Mouse (Mus musculus) granulocyte monocyte progenitor cell, adult 5-6 weeks (primary cell): ENCODE measurements around the gene Mss51. TPM values are rescaled to one million over a fixed set of nuclear protein-coding genes. Genes with fewer than 3 reads are reported as not detected.
A peak's percentile ranks its signal among the peaks of the same experiment; 100 is the strongest.

ENCODE experiments used
- ATAC-seq: replicated peaks from 2 replicates; pipeline ENCODE4 v1.8.0; 2016; ENCODE audit warnings: mild to moderate bottlenecking, moderate TSS enrichment, inconsistent platforms; ENCODE audit not compliant: poor library complexity, severe bottlenecking
- total RNA-seq, 2 experiments: library from RNA; stranded (forward) in 1 of 2; stranded (reverse) in 1 of 2; fragments of 200-712, 200-1000 nt in 1 of 2; fragments of >200 nt in 1 of 2; fragmentation: Nextera tagmentation in 1 of 2; gene quantifications; 2 replicates each; pipeline ENCODE4 v1.2.3; 2014 to 2017

Mss51 gene
- total RNA-seq, 2 experiments from 2014 or later, result 0.72 to 4.4 TPM

- no peak; the same call in 1 of the 2 replicates for ATAC-seq
Observed at GRCm38 (mm10) chr14:20452929-20453328, 43.8 kb downstream of the Mss51 start.

- ATAC-seq, result peak; percentile 64
Observed at GRCm38 (mm10) chr14:20451765-20452331, 44.9 kb downstream of the Mss51 start, which contains the start of gene Cfap70. Cfap70 (minus strand) TSS chr14:20452226.

- ATAC-seq, result no peak
Observed at GRCm38 (mm10) chr14:20451302-20451701, 45.4 kb downstream of the Mss51 start.

DNA sequence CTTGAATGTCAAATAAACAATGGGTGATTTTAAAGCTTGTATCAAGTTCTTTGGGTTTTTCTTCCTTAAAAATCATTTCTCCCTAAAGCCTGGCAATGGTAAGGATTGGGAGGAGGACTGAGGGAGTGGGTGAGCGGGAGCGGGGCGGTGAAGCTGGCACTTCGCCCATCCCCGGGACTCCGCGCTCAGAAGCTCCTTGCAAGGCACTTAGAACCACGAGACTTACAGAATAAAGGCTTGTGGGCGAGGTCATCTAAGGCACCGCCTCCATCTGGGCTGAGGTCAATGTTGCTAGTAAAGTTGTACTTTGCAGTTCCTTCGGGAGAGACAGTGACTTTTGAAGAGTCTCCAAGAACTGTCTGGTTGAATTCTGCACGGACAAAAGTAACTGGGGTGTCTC is 49.5 kb downstream of the Mss51 start:
- ATAC-seq, result no peak

DNA sequence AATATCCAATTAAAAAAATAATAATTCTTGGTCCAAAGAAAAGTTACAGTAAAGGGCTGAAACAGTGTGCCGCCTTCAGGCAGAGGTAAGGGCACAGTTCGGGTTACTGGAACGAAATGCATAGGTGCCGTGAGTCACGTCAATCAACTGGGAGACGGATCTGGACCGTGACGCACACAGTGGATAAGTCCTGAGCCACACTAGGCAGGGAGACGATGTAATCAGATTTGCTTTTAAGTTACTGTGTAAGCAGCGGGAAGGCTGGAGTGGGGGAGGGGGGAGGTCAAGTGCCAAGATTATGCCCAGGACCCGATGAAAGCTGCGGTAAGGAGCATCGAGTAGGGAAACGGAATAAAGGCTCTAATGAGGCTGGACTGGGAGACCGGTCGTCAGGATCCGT is 54.4 kb downstream of the Mss51 start:
- ATAC-seq, result no peak

DNA sequence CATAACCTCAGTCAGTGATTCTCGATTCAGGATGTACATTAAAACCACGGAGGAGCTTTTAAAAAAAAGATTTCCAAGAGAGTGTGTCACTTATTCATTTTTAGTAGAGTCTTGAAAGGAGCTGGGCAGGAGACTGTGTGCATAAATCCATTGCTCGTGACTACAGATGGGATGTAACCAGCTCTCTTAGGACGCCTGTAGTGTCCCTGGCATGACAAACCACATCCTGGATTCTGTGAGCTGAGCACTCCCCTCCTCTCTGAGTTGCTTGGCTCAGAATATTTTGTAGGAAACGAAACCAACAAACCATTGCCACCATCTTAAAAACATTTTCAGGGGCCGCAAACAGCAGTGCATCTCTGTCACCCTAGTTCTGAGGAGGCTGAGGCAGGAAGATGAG is 59.7 kb downstream of the Mss51 start:
- ATAC-seq, result peak; percentile 30; the same call in 1 of the 2 replicates

Other genes starting within 250 kb of the Mss51 start
- not detected in 2 replicates for gene Kcnk16, start 227.7 kb downstream of the Mss51 start, total RNA-seq (2014; fragmentation: Nextera tagmentation)
- gene Kcnk16, start 227.7 kb downstream of the Mss51 start, total RNA-seq (2017), result not detected in 2 replicates
- 17.5 and 18.2 TPM in 2 replicates for gene Nudt13, start 202.2 kb downstream of the Mss51 start, total RNA-seq (2014; fragmentation: Nextera tagmentation)
- gene Nudt13, start 202.2 kb downstream of the Mss51 start, total RNA-seq (2017), result 8.0 and 15.7 TPM in 2 replicates
- gene Ecd, start 148.8 kb downstream of the Mss51 start, total RNA-seq (2014; fragmentation: Nextera tagmentation), result 52.6 and 57.0 TPM in 2 replicates
- gene Ecd, start 148.8 kb downstream of the Mss51 start, total RNA-seq (2017), result 52.2 and 70.0 TPM in 2 replicates
- gene Fam149b, start 148.7 kb downstream of the Mss51 start, total RNA-seq (2014; fragmentation: Nextera tagmentation), result 20.6 and 28.2 TPM in 2 replicates
- 27.9 and 28.1 TPM in 2 replicates for gene Fam149b, start 148.7 kb downstream of the Mss51 start, total RNA-seq (2017)
- gene Dnajc9, start 108.0 kb downstream of the Mss51 start, total RNA-seq (2014; fragmentation: Nextera tagmentation), result 64.5 and 70.8 TPM in 2 replicates
- gene Dnajc9, start 108.0 kb downstream of the Mss51 start, total RNA-seq (2017), result 229 and 234 TPM in 2 replicates
- gene Mrps16, start 103.3 kb downstream of the Mss51 start, total RNA-seq (2014; fragmentation: Nextera tagmentation), result 81.8 and 96.0 TPM in 2 replicates
- gene Mrps16, start 103.3 kb downstream of the Mss51 start, total RNA-seq (2017), result 44.8 and 46.8 TPM in 2 replicates
- not detected in 2 replicates for gene Cfap70, start 44.7 kb downstream of the Mss51 start, total RNA-seq (2014; fragmentation: Nextera tagmentation)
- not detected in 2 replicates for gene Cfap70, start 44.7 kb downstream of the Mss51 start, total RNA-seq (2017)
- 56.9 and 70.7 TPM in 2 replicates for gene Anxa7, start 16.8 kb downstream of the Mss51 start, total RNA-seq (2014; fragmentation: Nextera tagmentation)
- 59.0 and 59.1 TPM in 2 replicates for gene Anxa7, start 16.8 kb downstream of the Mss51 start, total RNA-seq (2017)
- 108 and 132 TPM in 2 replicates for gene Ppp3cb, start 49.7 kb upstream of the Mss51 start, total RNA-seq (2014; fragmentation: Nextera tagmentation)
- 52.9 and 74.9 TPM in 2 replicates for gene Ppp3cb, start 49.7 kb upstream of the Mss51 start, total RNA-seq (2017)
- gene Usp54, start 144.2 kb upstream of the Mss51 start, total RNA-seq (2014; fragmentation: Nextera tagmentation), result 5.1 and 9.4 TPM in 2 replicates
- 4.1 and 4.6 TPM in 2 replicates for gene Usp54, start 144.2 kb upstream of the Mss51 start, total RNA-seq (2017)
- gene Myoz1, start 159.6 kb upstream of the Mss51 start, total RNA-seq (2014; fragmentation: Nextera tagmentation), result not detected in 2 replicates
- gene Myoz1, start 159.6 kb upstream of the Mss51 start, total RNA-seq (2017), result not detected in 2 replicates
- 0.32 and 0.56 TPM in 2 replicates for gene Synpo2l, start 171.5 kb upstream of the Mss51 start, total RNA-seq (2014; fragmentation: Nextera tagmentation)
- not detected in 2 replicates for gene Synpo2l, start 171.5 kb upstream of the Mss51 start, total RNA-seq (2017)
- 102 and 121 TPM in 2 replicates for gene Sec24c, start 177.4 kb upstream of the Mss51 start, total RNA-seq (2014; fragmentation: Nextera tagmentation)
- gene Sec24c, start 177.4 kb upstream of the Mss51 start, total RNA-seq (2017), result 88.3 and 103 TPM in 2 replicates
- 9.0 and 9.3 TPM in 2 replicates for gene Fut11, start 198.1 kb upstream of the Mss51 start, total RNA-seq (2014; fragmentation: Nextera tagmentation)
- 7.5 and 9.3 TPM in 2 replicates for gene Fut11, start 198.1 kb upstream of the Mss51 start, total RNA-seq (2017)
- gene Chchd1, start 206.1 kb upstream of the Mss51 start, total RNA-seq (2014; fragmentation: Nextera tagmentation), result 193 and 202 TPM in 2 replicates
- gene Chchd1, start 206.1 kb upstream of the Mss51 start, total RNA-seq (2017), result 130 and 186 TPM in 2 replicates
- 47.5 and 51.8 TPM in 2 replicates for gene Zswim8, start 210.7 kb upstream of the Mss51 start, total RNA-seq (2014; fragmentation: Nextera tagmentation)
- gene Zswim8, start 210.7 kb upstream of the Mss51 start, total RNA-seq (2017), result 21.1 and 23.2 TPM in 2 replicates
- 24.5 and 27.8 TPM in 2 replicates for gene Ndst2, start 237.7 kb upstream of the Mss51 start, total RNA-seq (2014; fragmentation: Nextera tagmentation)
- 6.2 and 7.2 TPM in 2 replicates for gene Ndst2, start 237.7 kb upstream of the Mss51 start, total RNA-seq (2017)